Mouse (Mus musculus) left cerebral cortex, postnatal 10 days (tissue): ENCODE measurements around the gene Cops4. TPM values are rescaled to one million over a fixed set of nuclear protein-coding genes. Genes with fewer than 3 reads are reported as not detected.

Experiments used
- microRNA-seq: library from miRNA; unstranded; fragments of <30 nt; microRNA quantifications from one replicate; pipeline ENCODE4 v1.2.0, GENCODE M21; 2022
- total RNA-seq, 2 experiments: library from RNA; stranded (reverse); gene quantifications; 2 replicates each; pipeline ENCODE4 v1.2.3; 2021

The Cops4 gene
- total RNA-seq, 2 experiments from 2014 or later = 77.1 to 77.9 TPM

Small RNAs within 50 kb of the gene (microRNA-seq; reads per million reads assigned to microRNA genes)
- gene Gm23222 = not detected

Other genes with a start within 250 kb of the Cops4 start
- 10 to 100 TPM; 97.3 to 97.6 TPM for gene Sec31a, start 102.1 kb upstream of the Cops4 start, total RNA-seq
- gene Lin54, start 17.7 kb upstream of the Cops4 start, total RNA-seq = 10 to 100 TPM; 15.5 to 17.7 TPM
- not detected for gene Plac8, start 53.9 kb downstream of the Cops4 start, total RNA-seq
- 10 to 100 TPM; 59.7 to 59.9 TPM for gene Coq2, start 156.8 kb downstream of the Cops4 start, total RNA-seq
- gene Hpse, start 201.4 kb downstream of the Cops4 start, total RNA-seq = 1 to 10 TPM; 2.5 to 2.7 TPM